Mouse (Mus musculus) ovary, adult 18-20 months (tissue): ENCODE measurements around the gene Papss2.

ENCODE experiments used
- DNase-seq: peaks from one replicate; pipeline ENCODE4 v3.0.0; 2022; ENCODE audit warnings: low spot score, mixed read lengths

The Papss2 gene

DNA sequence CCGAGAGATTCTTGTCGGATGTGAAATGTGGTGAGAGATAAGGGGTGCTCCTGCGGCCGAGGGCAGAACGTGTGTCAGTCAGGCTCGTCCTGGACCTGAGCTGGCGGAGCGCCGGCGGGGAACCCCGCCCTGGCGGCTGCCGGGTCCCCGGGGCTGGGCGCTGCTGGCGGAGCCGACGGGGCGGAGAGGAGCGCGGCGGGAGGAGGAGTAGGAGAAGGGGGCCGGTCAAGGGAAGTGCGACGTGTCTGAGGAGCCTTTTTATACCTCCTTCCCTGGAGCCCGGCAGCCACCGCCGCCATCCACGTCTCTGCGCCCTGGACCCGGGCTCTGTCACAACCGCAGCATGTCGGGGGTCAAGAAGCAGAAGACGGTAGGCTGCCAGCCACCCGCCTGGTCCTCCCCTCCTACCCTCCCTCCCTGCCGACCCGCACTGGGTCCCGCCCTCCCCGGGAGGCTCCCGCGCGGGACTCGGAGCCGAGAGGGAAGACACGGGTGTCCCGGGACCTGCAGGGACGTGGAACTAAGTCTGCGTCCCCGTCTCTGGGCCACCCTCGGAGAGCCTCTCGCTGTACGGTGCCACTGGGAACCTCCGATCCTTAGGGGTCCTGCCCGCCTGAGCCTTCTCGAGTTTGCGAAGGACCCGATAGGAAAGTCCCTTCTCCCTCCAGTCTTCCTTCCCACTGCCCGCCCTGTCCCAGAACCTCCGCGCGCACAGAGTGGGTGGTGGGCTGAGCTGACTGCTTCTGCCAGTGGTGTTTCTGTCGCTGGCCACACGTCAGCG is at the start of gene Papss2:
Gene Papss2, plus strand, starts transcription at position 285 of the 781 bp plus-strand sequence.
- peak; percentile 61 for DNase-seq

- no peak for DNase-seq
Measured at GRCm38 (mm10) chr19:32547396-32547795, 48.2 kb upstream of the Papss2 start.

- DNase-seq: no peak
Measured at GRCm38 (mm10) chr19:32548202-32548601, 47.4 kb upstream of the Papss2 start.

DNA sequence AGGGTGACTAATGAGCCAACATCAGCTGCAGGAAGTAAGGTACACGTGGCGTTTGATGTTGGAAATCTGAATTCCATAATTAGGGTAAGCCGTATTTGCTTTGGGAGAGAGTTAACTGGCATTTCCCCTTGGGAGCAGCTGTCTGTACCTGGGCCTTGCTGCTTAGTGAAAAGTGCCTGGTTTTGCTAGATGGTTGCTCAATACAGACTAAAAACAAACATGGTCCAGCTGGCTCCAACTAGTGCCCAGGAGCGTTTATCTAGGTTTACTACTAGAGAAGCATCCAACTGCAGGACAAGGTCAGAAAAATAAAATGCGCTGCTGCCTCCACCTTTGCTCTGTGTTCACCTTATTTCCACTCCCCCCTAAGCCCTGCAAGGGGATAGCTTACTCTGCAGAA is 45.1 kb upstream of the Papss2 start:
- DNase-seq: no peak

- peak; percentile 8 for DNase-seq
Measured at GRCm38 (mm10) chr19:32551442-32551841, 44.1 kb upstream of the Papss2 start.

GRCm38 (mm10) chr19:32552106-32552505 is 43.5 kb upstream of the Papss2 start:
- DNase-seq: no peak

- no peak for DNase-seq
Measured at GRCm38 (mm10) chr19:32553310-32553709, 42.3 kb upstream of the Papss2 start.

- no peak for DNase-seq
Measured at GRCm38 (mm10) chr19:32555257-32555656, 40.3 kb upstream of the Papss2 start.

DNA sequence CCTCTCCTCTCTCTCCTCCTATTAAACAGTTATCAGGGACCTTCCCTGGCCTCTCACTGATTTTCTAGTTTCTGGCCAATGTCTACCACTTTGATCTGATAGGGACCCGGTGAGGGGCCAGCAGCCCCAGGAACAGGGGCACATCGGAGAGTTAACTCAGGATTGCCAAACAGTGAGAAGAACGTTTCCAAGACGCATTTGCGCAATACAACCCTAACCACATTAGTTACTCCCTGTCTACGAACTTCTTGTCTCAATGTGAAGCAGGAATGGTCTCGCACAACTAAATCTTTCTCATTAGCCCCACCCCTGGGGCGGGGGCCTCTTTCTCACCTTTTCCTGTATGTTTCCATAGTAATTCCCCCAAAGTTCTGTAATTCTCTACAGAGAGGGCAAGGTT is 28.6 kb upstream of the Papss2 start:
- DNase-seq: no peak

GRCm38 (mm10) chr19:32567447-32567846 is 28.1 kb upstream of the Papss2 start:
- DNase-seq: no peak

- no peak for DNase-seq
Measured at GRCm38 (mm10) chr19:32568470-32568869, 27.1 kb upstream of the Papss2 start.

- no peak for DNase-seq
Measured at GRCm38 (mm10) chr19:32568961-32569653, 26.5 kb upstream of the Papss2 start.

DNA sequence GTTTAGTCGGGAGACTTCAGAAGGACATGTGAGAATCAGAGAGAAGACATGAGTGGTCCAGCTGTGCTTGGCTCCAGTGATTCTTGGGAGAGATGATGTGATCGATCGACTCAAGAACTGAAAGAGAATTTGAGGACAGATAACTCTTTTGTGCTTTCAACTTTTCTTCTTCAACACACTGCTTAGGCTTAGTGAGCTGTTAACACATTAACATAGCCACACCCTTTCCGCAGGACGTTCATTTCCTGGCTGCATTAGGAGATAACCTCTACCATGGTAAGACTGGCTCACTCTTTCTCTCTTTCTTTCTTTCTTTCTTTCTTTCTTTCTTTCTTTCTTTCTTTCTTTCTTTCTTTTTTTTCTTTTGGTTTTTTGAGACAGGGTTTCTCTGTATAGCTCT is 25.9 kb upstream of the Papss2 start:
- no peak for DNase-seq

- DNase-seq: no peak
Measured at GRCm38 (mm10) chr19:32572191-32572590, 23.4 kb upstream of the Papss2 start.

DNA sequence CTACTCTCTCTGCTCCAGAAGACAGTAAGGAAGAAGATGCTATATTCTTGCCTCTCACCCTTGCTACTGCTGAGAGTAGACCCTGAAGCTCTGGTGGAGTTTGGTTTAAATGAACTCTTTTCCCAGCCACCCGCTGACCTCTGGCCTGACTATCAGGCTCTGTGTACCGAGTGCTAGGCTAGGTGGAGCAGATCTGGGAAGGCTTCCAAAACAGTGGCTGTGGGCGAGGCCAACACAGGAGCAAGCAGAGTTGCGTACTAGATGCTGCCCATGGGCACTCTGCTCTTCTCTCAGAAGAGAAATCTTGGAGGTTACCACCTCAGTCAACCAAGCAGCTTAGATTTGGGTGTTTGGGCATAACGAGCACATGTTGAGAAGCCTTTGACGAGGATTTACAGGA is 22.3 kb upstream of the Papss2 start:
- no peak for DNase-seq

DNA sequence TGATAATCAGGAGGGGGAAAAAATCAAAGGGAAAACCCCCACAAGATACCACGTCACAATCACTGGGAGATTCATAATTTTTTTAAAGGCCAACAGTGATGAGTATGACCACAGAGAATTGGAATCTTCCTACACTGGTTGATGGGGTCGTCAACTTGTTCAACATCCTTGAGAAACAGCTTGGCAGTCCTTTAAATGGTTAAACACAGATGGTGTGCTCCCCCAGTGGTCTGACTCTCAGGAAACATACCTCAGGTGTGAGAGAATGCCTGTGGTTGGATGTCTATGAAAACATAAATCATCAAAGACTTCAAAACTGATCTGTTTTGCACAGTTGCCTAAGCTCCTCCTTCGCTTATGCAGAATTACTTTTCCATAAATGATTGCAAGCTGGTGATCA is 20.7 kb upstream of the Papss2 start:
- DNase-seq: no peak

DNA sequence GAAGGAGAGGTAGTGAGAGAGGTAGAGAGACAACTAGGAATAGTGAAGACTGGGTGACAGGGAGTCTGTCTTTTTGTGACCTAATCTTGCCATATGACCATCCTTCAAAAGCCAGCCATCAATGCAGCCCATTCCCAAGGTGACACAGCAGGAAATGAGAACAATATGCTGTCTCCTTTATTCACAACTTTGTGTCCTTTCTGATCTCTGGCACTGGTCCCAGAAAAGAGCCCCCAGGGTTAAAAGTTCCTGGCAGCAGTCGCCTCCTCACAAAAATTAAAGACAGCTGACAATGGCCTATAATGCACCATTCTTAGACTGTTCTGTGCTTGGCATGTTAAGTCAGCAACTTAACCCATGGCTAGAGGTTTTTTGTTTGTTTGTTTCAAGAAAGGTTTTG is 17.8 kb upstream of the Papss2 start:
- DNase-seq: no peak

GRCm38 (mm10) chr19:32583091-32583766 is 12.4 kb upstream of the Papss2 start:
- no peak for DNase-seq

- peak; percentile 38 for DNase-seq
Measured at GRCm38 (mm10) chr19:32587727-32588126, 7.9 kb upstream of the Papss2 start.

DNA sequence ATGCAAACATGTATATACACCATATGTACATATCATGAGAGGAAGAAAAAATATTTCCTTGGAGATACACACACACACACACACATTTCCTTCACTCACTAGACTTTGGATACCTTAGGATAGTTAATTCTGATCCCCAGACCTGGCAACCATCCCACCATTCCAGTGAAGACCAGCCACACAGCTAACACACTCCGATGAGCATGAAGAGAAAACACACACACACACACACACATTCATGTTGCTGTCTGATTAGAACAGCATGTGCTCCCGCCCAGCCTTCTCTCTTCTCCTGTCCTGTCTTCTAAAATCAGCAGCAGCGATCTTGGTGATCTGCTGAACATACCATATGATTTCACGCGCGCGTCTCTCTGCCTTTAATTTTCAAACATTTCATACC is 2.8 kb upstream of the Papss2 start:
- no peak for DNase-seq

GRCm38 (mm10) chr19:32593870-32594269 is 1.7 kb upstream of the Papss2 start:
- no peak for DNase-seq

DNA sequence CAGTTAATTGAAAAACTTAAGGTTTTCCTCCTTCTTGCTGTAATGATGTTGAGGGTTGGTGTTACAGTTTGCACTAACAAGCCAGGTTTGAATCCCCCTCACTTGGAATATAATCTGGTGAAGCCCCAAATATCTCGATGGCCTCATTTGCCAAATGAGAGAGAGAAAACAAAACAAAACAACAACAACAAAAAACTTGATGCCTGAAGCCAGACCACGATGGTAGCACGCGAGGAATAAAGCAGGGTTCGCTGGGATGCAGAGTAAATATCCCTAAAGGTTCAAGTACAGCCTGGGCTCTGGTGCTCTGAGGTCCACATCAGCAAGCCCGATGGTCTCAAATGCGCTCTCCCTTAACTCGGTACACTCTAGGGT is 472 bp upstream of the Papss2 start:
- DNase-seq: no peak

DNA sequence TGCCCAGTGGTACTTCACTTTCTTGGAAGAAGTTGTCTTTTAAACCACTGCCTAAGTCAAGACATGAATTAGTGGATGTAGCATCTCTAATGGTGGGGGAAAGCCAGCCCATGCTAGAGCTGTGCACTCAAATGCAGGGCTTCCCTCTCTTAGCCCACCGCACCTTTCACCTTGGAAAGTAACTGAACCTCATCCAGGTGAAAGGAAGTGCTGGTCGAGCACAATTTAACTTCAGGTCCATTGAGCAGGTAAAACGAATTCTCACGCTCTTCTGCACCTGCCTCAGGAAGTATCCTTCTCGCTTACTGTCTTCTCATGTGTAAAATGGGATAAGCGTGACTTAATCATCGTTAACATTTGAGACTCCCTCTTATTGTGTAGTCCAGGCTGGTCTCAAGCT is 3.4 kb downstream of the Papss2 start:
- no peak for DNase-seq
